Mouse (Mus musculus) erythroblast, embryonic 14.5 days (primary cell): ENCODE measurements around the gene Rgcc.

Experiments
- GATA1 ChIP-seq: IDR thresholded peaks from 2 replicates; pipeline ENCODE4 v1.6.1; 2012; ENCODE audit warnings: low read length, inconsistent platforms, mixed read lengths
- TAL1 ChIP-seq: IDR thresholded peaks from 3 replicates; pipeline ENCODE4 v1.6.1; 2012; ENCODE audit warnings: low read length, inconsistent platforms, mixed read lengths

DNA sequence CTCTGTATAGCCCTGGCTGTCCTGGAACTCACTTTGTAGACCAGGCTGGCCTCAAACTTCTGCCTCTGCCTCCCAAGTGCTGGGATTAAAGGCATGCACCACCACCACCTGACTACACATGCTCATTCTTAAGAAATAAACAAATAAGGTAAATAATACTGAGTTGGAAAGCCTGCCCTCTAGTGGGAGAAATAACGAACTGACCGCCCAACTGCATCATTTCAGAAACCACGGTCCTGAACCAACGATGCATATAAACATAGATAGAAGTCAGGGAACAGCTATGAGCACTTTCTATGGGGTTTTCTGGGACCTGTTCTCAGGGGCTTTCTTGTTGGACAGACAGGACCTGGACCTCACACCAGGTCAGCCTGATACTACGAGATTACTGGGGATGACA, 25.6 kb upstream of the Rgcc start:
- TF ChIP-seq GATA1 (no peak), TAL1 (no peak)
